Mouse (Mus musculus): ENCODE measurements at regions not wholly inside any gene's neighbourhood (a gene's known extent, or its start where the extent isn't known, plus 50 kb on each side); places are given as distances from the start of the nearest gene placed in this dataset.

DNA sequence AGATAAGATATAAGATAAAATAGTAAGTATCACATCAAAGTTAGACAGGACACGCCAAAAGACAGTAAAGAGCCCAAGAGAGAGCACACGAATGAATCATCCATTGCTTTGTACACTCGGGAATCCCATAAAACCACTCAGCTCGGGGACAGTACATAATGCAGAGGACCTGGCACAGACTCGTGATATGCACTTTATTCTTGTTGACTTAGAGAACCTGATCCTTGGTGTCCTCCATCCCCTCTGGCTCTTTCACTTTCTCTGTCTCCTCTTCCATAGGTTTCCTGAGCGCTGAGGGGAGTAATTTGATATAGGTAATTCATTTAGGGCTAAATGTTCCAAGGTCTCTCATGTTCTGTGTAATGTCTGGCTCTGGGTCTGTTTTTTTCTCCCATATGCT, 83.3 kb upstream of the Mtap start:
- H3K36me3 ChIP-seq (ENCODE audit: control insufficient read depth, insufficient read depth, low read length) = no peaks in the 10 kb centered on the region
- no peak for DNase-seq (ENCODE audit: low spot score)
- H3K4me2 ChIP-seq (ENCODE audit: low read length) = no peak overlapping the region
- H3K9ac ChIP-seq (ENCODE audit: low read length) = no peak overlapping the region
- no peak for ATAC-seq
- no peak overlapping the region for H3K27ac ChIP-seq (ENCODE audit: low read depth, low read length)
- H3K4me1 ChIP-seq (ENCODE audit: control insufficient read depth, insufficient read depth, low read length) = no peaks in the 10 kb centered on the region
- H3K27me3 ChIP-seq (replicated peaks; ENCODE audit: control insufficient read depth, insufficient read depth, low read length) = no peaks in the 10 kb centered on the region
- H3K4me3 ChIP-seq (ENCODE audit: low read depth, low read length) = no peak overlapping the region
- H3K9me3 ChIP-seq (replicated peaks; ENCODE audit: control insufficient read depth, low read length) = no peaks in the 10 kb centered on the region
- WGBS = 71% methylated on average over 6 of the region's 6 CpGs

GRCm38 (mm10) chr4:89051897-89052296, 85.0 kb upstream of the Mtap start:
- no peaks in the 10 kb centered on the region for H3K4me1 ChIP-seq (ENCODE audit: control insufficient read depth, insufficient read depth, low read length)
- H3K4me2 ChIP-seq (ENCODE audit: low read length) = no peak overlapping the region
- H3K27me3 ChIP-seq (replicated peaks; ENCODE audit: control insufficient read depth, insufficient read depth, low read length) = no peaks in the 10 kb centered on the region
- no peak for DNase-seq (ENCODE audit: low spot score)
- ATAC-seq = no peak
- H3K9ac ChIP-seq (ENCODE audit: low read length) = no peak overlapping the region
- no peaks in the 10 kb centered on the region for H3K9me3 ChIP-seq (replicated peaks; ENCODE audit: control insufficient read depth, low read length)
- H3K27ac ChIP-seq (ENCODE audit: low read depth, low read length) = no peak overlapping the region
- no peak overlapping the region for H3K4me3 ChIP-seq (ENCODE audit: low read depth, low read length)
- 92% methylated on average over 5 of the region's 5 CpGs for WGBS
- no peaks in the 10 kb centered on the region for H3K36me3 ChIP-seq (ENCODE audit: control insufficient read depth, insufficient read depth, low read length)

DNA sequence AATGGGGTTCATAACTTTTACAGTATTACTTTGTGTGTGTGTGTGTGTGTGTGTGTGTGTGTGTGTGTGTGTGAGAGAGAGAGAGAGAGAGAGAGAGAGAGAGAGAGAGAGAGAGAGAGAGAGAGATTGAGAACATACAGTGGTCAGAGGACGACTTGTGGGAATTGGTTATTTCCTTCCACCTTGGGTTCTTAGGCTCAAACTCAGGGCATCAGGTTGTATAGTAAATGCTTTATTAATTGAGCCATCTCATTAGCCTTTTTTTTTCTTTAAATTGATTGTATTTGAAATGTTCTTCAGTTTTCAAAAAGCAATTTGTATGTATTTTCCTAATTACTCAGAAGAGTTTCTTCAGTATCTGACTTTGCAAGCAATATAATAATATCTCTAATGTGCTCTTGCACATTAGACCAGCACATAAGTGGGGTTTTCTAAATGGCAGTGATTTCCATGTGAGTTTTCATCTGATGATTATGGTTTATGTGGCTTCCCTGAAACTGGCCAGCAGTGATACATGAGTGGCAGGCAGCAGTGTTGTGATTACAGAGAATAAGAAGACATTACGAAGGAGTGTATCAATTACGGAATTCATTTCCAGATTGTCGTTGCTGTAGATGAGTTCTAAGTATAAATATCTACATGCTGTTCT, 86.2 kb upstream of the Mtap start:
- Histone ChIP-seq H3K4me1 (ENCODE audit: control insufficient read depth, insufficient read depth, low read length) (no peaks in the 10 kb centered on the region), H3K27ac (ENCODE audit: low read depth, low read length) (no peak overlapping the region), H3K36me3 (ENCODE audit: control insufficient read depth, insufficient read depth, low read length) (no peaks in the 10 kb centered on the region), H3K4me2 (ENCODE audit: low read length) (no peak overlapping the region), H3K27me3 (replicated peaks; ENCODE audit: control insufficient read depth, insufficient read depth, low read length) (no peaks in the 10 kb centered on the region), H3K4me3 (ENCODE audit: low read depth, low read length) (no peak overlapping the region), H3K9me3 (replicated peaks; ENCODE audit: control insufficient read depth, low read length) (no peaks in the 10 kb centered on the region), H3K9ac (ENCODE audit: low read length) (no peak overlapping the region)
- 87% methylated on average over 4 of the region's 4 CpGs for WGBS
- DNase-seq (ENCODE audit: low spot score) = no peak
- ATAC-seq = no peak

GRCm38 (mm10) chr4:89049592-89050440, 87.1 kb upstream of the Mtap start:
- Histone ChIP-seq H3K9ac (ENCODE audit: low read length) (no peak overlapping the region), H3K4me3 (ENCODE audit: low read depth, low read length) (no peak overlapping the region), H3K36me3 (ENCODE audit: control insufficient read depth, insufficient read depth, low read length) (no peaks in the 10 kb centered on the region), H3K4me1 (ENCODE audit: control insufficient read depth, insufficient read depth, low read length) (no peaks in the 10 kb centered on the region), H3K27ac (ENCODE audit: low read depth, low read length) (no peak overlapping the region), H3K4me2 (ENCODE audit: low read length) (no peak overlapping the region), H3K27me3 (replicated peaks; ENCODE audit: control insufficient read depth, insufficient read depth, low read length) (no peaks in the 10 kb centered on the region), H3K9me3 (replicated peaks; ENCODE audit: control insufficient read depth, low read length) (no peaks in the 10 kb centered on the region)
- 69% methylated on average over 7 of the region's 7 CpGs for WGBS
- ATAC-seq = no peak
- no peak for DNase-seq (ENCODE audit: low spot score)

- DNase-seq (ENCODE audit: low spot score) (no peak), ATAC-seq (no peak)
- Histone ChIP-seq H3K4me2 (ENCODE audit: low read length) (no peak overlapping the region), H3K27ac (ENCODE audit: low read depth, low read length) (no peak overlapping the region), H3K4me1 (ENCODE audit: control insufficient read depth, insufficient read depth, low read length) (no peaks in the 10 kb centered on the region), H3K9ac (ENCODE audit: low read length) (no peak overlapping the region), H3K27me3 (replicated peaks; ENCODE audit: control insufficient read depth, insufficient read depth, low read length) (no peaks in the 10 kb centered on the region), H3K9me3 (replicated peaks; ENCODE audit: control insufficient read depth, low read length) (no peaks in the 10 kb centered on the region), H3K4me3 (ENCODE audit: low read depth, low read length) (no peak overlapping the region), H3K36me3 (ENCODE audit: control insufficient read depth, insufficient read depth, low read length) (no peaks in the 10 kb centered on the region)
Observed at GRCm38 (mm10) chr4:89044516-89044915, 92.4 kb upstream of the Mtap start.

DNA sequence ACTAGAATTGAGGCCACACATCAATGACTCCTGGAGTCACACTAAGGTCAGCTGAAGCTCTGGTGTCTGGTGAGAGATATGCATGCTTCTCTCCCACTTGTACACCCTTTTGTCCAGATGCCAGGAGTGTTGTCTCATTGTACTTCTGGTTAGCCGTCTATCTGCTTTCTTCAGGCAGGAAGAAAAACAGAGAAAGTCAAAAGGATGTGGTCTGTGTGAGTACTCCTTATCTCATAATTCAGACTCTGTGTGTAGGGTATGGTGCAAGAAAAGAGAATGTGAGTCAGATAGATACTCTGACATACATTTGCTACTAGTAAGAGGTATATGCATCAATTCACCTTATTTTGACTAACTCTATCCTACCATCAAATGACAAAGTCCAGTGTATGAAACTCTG, 92.9 kb upstream of the Mtap start:
- no peak for ATAC-seq
- no peak overlapping the region for H3K4me2 ChIP-seq (ENCODE audit: low read length)
- no peak overlapping the region for H3K4me3 ChIP-seq (ENCODE audit: low read depth, low read length)
- no peaks in the 10 kb centered on the region for H3K36me3 ChIP-seq (ENCODE audit: control insufficient read depth, insufficient read depth, low read length)
- H3K9me3 ChIP-seq (replicated peaks; ENCODE audit: control insufficient read depth, low read length) = no peaks in the 10 kb centered on the region
- no peaks in the 10 kb centered on the region for H3K4me1 ChIP-seq (ENCODE audit: control insufficient read depth, insufficient read depth, low read length)
- H3K9ac ChIP-seq (ENCODE audit: low read length) = no peak overlapping the region
- WGBS = 81% methylated on average over 1 of the region's 1 CpGs
- no peaks in the 10 kb centered on the region for H3K27me3 ChIP-seq (replicated peaks; ENCODE audit: control insufficient read depth, insufficient read depth, low read length)
- H3K27ac ChIP-seq (ENCODE audit: low read depth, low read length) = no peak overlapping the region
- no peak for DNase-seq (ENCODE audit: low spot score)

DNA sequence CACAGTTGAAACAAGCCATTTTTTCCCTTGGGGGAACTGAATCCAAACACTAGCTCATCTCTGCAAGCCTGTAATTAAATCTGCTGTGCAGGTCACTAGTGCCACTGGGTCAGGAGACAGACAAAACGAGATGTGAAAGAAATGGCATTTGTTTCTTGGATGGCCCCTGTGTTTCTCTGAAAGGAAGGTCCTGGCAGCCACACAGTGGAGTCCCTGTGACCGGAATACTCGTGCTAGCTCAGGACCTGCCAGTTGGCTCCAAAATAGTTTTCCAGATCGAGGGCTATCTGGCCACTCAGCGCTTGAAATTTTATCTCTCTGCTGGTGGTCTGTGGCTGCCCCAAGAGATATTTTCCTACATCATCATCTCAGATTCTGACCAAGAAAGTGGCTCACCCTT, 96.1 kb upstream of the Mtap start:
- Histone ChIP-seq H3K27ac (ENCODE audit: low read depth, low read length) (no peak overlapping the region), H3K36me3 (ENCODE audit: control insufficient read depth, insufficient read depth, low read length) (no peaks in the 10 kb centered on the region), H3K4me1 (ENCODE audit: control insufficient read depth, insufficient read depth, low read length) (no peaks in the 10 kb centered on the region), H3K27me3 (replicated peaks; ENCODE audit: control insufficient read depth, insufficient read depth, low read length) (no peaks in the 10 kb centered on the region), H3K9ac (ENCODE audit: low read length) (no peak overlapping the region), H3K4me3 (ENCODE audit: low read depth, low read length) (no peak overlapping the region), H3K4me2 (ENCODE audit: low read length) (no peak overlapping the region), H3K9me3 (replicated peaks; ENCODE audit: control insufficient read depth, low read length) (no peaks in the 10 kb centered on the region)
- DNase-seq (ENCODE audit: low spot score) = no peak
- 55% methylated on average over 5 of the region's 5 CpGs for WGBS
- no peak for ATAC-seq

- Histone ChIP-seq H3K9me3 (replicated peaks; ENCODE audit: control insufficient read depth, low read length) (no peaks in the 10 kb centered on the region), H3K36me3 (ENCODE audit: control insufficient read depth, insufficient read depth, low read length) (no peaks in the 10 kb centered on the region), H3K27me3 (replicated peaks; ENCODE audit: control insufficient read depth, insufficient read depth, low read length) (no peaks in the 10 kb centered on the region), H3K4me2 (ENCODE audit: low read length) (no peak overlapping the region), H3K9ac (ENCODE audit: low read length) (no peak overlapping the region), H3K4me3 (ENCODE audit: low read depth, low read length) (no peak overlapping the region), H3K4me1 (ENCODE audit: control insufficient read depth, insufficient read depth, low read length) (no peaks in the 10 kb centered on the region), H3K27ac (ENCODE audit: low read depth, low read length) (no peak overlapping the region)
- DNase-seq (ENCODE audit: low spot score) (no peak), ATAC-seq (no peak)
- WGBS = 78% methylated on average over 5 of the region's 5 CpGs
Observed at GRCm38 (mm10) chr4:89038906-89039305, 98.0 kb upstream of the Mtap start.

DNA sequence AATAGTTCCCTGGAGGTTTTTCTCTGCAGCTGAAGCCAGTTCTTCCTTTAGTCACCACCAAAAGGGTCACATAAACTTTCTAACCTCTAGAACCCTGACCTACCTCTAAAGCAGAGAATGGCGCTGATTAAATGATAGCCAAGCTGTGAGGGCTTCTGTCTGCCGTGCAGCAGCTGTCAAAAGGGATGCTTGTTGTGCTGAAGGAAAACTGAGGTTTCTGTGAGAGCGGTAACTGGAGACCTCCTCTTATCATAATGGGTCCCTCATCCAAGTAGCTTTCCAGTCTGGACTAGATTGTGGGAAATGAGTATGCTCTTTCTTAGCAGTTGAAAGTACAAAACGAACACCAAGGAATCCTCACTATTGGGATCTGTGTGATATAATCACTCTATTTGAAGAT, 98.8 kb upstream of the Mtap start:
- WGBS = 60% methylated on average over 4 of the region's 4 CpGs

More for the DNA sequence above, 98.8 kb upstream of the Mtap start:
- Histone ChIP-seq H3K4me2 (ENCODE audit: low read length) (no peak overlapping the region), H3K9ac (ENCODE audit: low read length) (no peak overlapping the region), H3K27me3 (replicated peaks; ENCODE audit: control insufficient read depth, insufficient read depth, low read length) (no peaks in the 10 kb centered on the region), H3K4me1 (ENCODE audit: control insufficient read depth, insufficient read depth, low read length) (no peaks in the 10 kb centered on the region), H3K9me3 (replicated peaks; ENCODE audit: control insufficient read depth, low read length) (no peaks in the 10 kb centered on the region), H3K4me3 (ENCODE audit: low read depth, low read length) (no peak overlapping the region), H3K27ac (ENCODE audit: low read depth, low read length) (no peak overlapping the region), H3K36me3 (ENCODE audit: control insufficient read depth, insufficient read depth, low read length) (no peaks in the 10 kb centered on the region)
- ATAC-seq (no peak), DNase-seq (ENCODE audit: low spot score) (no peak)
